Mouse (Mus musculus) G1E (cell line): ENCODE results near the gene Nrd1. TPM values are rescaled to one million over a fixed set of nuclear protein-coding genes. Genes with fewer than 3 reads are reported as not detected.

Experiments used
- ATAC-seq: 2 replicates; pipeline ENCODE4 v1.8.0; 2016; ENCODE audit warnings: mild to moderate bottlenecking; ENCODE audit not compliant: insufficient number of reproducible peaks, poor library complexity, low FRiP score, severe bottlenecking; ENCODE audit errors: extremely low read depth
- DNase-seq: peaks from one replicate; pipeline ENCODE4 v3.0.0; 2012; ENCODE audit warnings: low spot score
- H3K27me3 ChIP-seq: 2 replicates; pipeline ENCODE4 v1.6.1; 2012; ENCODE audit warnings: mild to moderate bottlenecking, low read length, inconsistent platforms; ENCODE audit not compliant: insufficient read depth
- H3K36me3 ChIP-seq: replicated peaks from 2 replicates; pipeline ENCODE3; 2012; ENCODE audit warnings: mild to moderate bottlenecking, inconsistent platforms
- H3K4me1 ChIP-seq: 2 replicates; pipeline ENCODE4 v1.6.1; 2012; ENCODE audit warnings: low read depth, low read length, inconsistent platforms, mixed read lengths; ENCODE audit not compliant: insufficient read depth
- H3K4me3 ChIP-seq: 2 replicates; pipeline ENCODE4 v1.5.1; 2012; ENCODE audit warnings: low read depth, mild to moderate bottlenecking, inconsistent platforms, low read length, moderate library complexity, mixed read lengths
- H3K9me3 ChIP-seq: replicated peaks from 2 replicates; pipeline ENCODE4 v1.6.1; 2012; ENCODE audit warnings: inconsistent platforms
- CTCF ChIP-seq: IDR thresholded peaks from 2 replicates; pipeline ENCODE4 v1.5.1; 2012; ENCODE audit warnings: low read depth, low read length, inconsistent platforms, mixed read lengths
- GATA1 ChIP-seq: IDR thresholded peaks from 2 replicates; pipeline ENCODE4 v1.6.1; 2012; ENCODE audit warnings: borderline replicate concordance, low read length, inconsistent platforms, mixed read lengths
- GATA2 ChIP-seq: IDR thresholded peaks from 2 replicates; pipeline ENCODE4 v1.6.1; 2012; ENCODE audit warnings: low read depth, low read length, inconsistent platforms, borderline replicate concordance
- POLR2AphosphoS5 ChIP-seq: IDR thresholded peaks from 2 replicates; pipeline ENCODE4 v1.6.1; 2012; ENCODE audit warnings: low read depth, low read length, inconsistent platforms; ENCODE audit not compliant: insufficient replicate concordance
- TAL1 ChIP-seq: conservative IDR thresholded peaks from 2 replicates; pipeline ENCODE4 v1.6.1; 2012; ENCODE audit warnings: low read depth, low read length, inconsistent platforms, mixed read lengths
- polyA plus RNA-seq: library from polyadenylated mRNA; stranded (reverse); fragments of >175 nt; gene quantifications from 2 replicates; pipeline ENCODE4 v1.2.3, GENCODE M21; 2012
- total RNA-seq, 2 experiments: library from RNA; stranded (forward) in 1 of 2; stranded (reverse) in 1 of 2; fragments of 200-1000 nt in 1 of 2; fragments of >200 nt in 1 of 2; fragmentation: Nextera tagmentation in 1 of 2; gene quantifications; 2 replicates each; pipeline ENCODE4 v1.2.3; 2014 to 2017

Nrd1 gene
- total and polyA plus RNA-seq, 3 experiments: 32.9 to 261 (median 117) TPM

DNA sequence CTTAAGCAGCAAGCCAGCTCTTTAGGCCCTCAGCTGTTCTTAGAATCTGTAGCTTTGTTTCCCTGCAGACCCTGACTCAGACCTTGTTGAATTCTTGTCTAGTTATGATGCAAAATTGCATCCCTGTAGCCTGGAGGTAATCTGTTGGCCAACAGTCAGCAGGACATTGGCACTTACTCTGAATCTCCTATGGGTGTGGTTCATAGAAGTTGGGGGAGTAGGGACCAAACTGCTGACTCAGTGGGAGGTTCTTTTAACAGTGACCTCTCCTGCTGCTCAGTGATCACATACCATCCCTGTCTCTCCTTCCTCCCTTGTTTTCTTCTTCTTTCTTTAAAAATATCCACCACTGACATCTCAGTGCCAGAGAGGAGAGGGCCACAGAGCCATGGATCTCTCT, 10.4 kb upstream of the Nrd1 start:
- no peak overlapping the region for H3K4me3 ChIP-seq
- ATAC-seq: peak; percentile 63; the same call in 1 of the 2 replicates
- H3K36me3 ChIP-seq: no peaks in the 10 kb centered on the region
- peaks cover 39% of the 10 kb centered on the region for H3K4me1 ChIP-seq
- H3K27me3 ChIP-seq: no peaks in the 10 kb centered on the region
- peak; percentile 21 for DNase-seq
- H3K9me3 ChIP-seq: no peaks in the 10 kb centered on the region
- TF ChIP-seq CTCF (no peak), POLR2AphosphoS5 (no peak), GATA2 (no peak), TAL1 (no peak), GATA1 (no peak)

DNA sequence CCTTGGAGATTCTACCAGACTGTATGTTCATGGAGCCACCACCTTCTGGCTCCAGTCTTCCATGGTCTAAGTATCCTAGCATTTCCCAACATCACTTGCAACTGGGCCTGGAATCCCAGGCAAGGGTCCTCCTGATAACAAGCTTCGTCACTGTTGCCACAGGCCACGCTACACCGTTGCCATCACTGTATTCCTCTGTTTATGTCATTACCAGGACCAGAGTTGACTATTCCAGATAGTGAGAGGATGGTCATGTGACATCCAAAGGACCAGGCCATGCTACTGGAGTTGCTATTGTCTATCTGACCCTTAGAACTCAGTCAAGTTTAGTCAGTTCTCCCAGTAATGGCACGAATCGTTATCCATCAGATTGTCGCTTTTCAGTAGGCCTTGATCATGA, 9.9 kb upstream of the Nrd1 start:
- H3K27me3 ChIP-seq: no peaks in the 10 kb centered on the region
- no peak overlapping the region for H3K4me3 ChIP-seq
- no peaks in the 10 kb centered on the region for H3K9me3 ChIP-seq
- DNase-seq (no peak), ATAC-seq (no peak)
- peaks cover 38% of the 10 kb centered on the region for H3K4me1 ChIP-seq
- no peaks in the 10 kb centered on the region for H3K36me3 ChIP-seq
- TF ChIP-seq GATA2 (no peak), CTCF (no peak), TAL1 (no peak), GATA1 (no peak), POLR2AphosphoS5 (no peak)

DNA sequence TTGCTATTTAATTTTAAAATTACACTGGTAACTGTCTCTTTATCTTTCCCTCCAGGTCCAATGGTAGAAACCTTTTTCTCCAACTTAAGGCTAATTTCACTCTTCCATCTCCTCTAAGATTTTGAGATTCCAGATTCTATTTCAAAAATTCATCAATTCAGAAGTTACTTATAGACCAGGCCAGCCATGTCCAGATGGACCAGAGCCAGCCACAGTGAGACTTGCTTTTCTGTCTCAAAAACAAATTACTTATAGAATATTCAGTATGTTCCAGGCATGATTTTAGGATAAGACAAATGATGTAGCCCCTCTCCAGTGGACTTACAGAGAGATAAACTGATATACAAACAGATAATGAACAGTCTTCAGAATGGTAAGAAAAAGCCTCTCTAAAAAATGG, 8.6 kb upstream of the Nrd1 start:
- H3K36me3 ChIP-seq: no peaks in the 10 kb centered on the region
- no peak for TF ChIP-seq TAL1
- TF ChIP-seq POLR2AphosphoS5: no peak
- TF ChIP-seq GATA2: no peak
- TF ChIP-seq GATA1: no peak
- no peak for TF ChIP-seq CTCF
- ATAC-seq (no peak), DNase-seq (no peak)
- H3K4me3 ChIP-seq: no peak overlapping the region
- H3K27me3 ChIP-seq: no peaks in the 10 kb centered on the region
- peaks cover 36% of the 10 kb centered on the region for H3K4me1 ChIP-seq
- H3K9me3 ChIP-seq: no peaks in the 10 kb centered on the region

DNA sequence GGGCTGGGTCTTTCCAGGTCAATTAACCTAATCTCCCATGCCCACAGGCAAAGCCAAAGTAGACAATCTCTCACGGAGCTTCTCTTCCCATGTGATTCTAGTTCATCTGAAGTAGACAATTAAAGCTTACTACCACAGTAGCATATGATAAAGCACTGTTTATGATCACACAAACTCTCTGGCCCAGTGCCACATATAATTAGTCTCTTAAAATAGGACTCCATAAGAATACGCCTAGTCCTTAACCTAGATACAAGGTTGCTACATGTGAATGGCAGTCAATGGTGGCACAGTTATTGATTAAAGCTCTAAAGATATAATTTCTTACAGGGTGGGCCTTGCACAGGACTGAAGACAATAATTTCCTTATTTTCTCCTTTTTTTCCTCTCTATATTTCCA, 7.5 kb upstream of the Nrd1 start:
- Histone ChIP-seq H3K27me3 (no peaks in the 10 kb centered on the region), H3K4me3 (no peak overlapping the region), H3K9me3 (no peaks in the 10 kb centered on the region), H3K36me3 (no peaks in the 10 kb centered on the region), H3K4me1 (peaks cover 25% of the 10 kb centered on the region)
- TF ChIP-seq POLR2AphosphoS5 (no peak), GATA1 (no peak), CTCF (no peak), TAL1 (no peak)
- DNase-seq (no peak), ATAC-seq (no peak)

DNA sequence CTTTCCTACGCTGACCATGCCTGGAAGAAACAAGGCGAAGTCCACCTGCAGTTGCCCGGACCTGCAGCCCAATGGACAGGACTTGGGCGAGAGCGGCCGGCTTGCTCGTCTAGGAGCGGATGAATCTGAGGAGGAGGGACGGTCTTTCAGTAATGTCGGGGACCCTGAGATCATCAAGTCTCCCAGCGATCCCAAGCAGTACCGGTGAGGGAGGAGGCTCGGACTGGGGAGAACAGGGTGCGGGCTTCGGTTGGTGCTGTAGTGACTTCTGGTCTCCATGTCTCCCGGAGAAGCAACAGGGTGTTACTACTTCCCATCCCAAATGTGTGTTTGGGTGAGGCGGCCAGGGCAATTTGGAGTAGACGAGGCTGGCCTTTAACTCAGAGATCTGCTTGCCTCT, 506 bp downstream of the Nrd1 start:
- Histone ChIP-seq H3K4me3 (peak overlapping the region; percentile 82), H3K4me1 (peaks cover 24% of the 10 kb centered on the region), H3K9me3 (no peaks in the 10 kb centered on the region), H3K27me3 (no peaks in the 10 kb centered on the region), H3K36me3 (peaks cover 22% of the 10 kb centered on the region)
- no peak for TF ChIP-seq GATA1
- no peak for TF ChIP-seq TAL1
- no peak for TF ChIP-seq CTCF
- TF ChIP-seq GATA2: no peak
- no peak for TF ChIP-seq POLR2AphosphoS5
- DNase-seq: peak; percentile 34
- ATAC-seq: no peak

- H3K4me1 ChIP-seq: peaks cover 12% of the 10 kb centered on the region; the same call in 1 of the 2 replicates
- no peaks in the 10 kb centered on the region for H3K27me3 ChIP-seq
- ATAC-seq: no peak
- H3K9me3 ChIP-seq: no peaks in the 10 kb centered on the region
- H3K4me3 ChIP-seq: no peak overlapping the region
- peaks cover 55% of the 10 kb centered on the region for H3K36me3 ChIP-seq
- TF ChIP-seq GATA2: no peak
- TF ChIP-seq GATA1: no peak
- TF ChIP-seq POLR2AphosphoS5: no peak
- no peak for TF ChIP-seq CTCF
- TF ChIP-seq TAL1: no peak
- no peak for DNase-seq
Observed at GRCm38 (mm10) chr4:109008046-109008445, 7.6 kb downstream of the Nrd1 start.

DNA sequence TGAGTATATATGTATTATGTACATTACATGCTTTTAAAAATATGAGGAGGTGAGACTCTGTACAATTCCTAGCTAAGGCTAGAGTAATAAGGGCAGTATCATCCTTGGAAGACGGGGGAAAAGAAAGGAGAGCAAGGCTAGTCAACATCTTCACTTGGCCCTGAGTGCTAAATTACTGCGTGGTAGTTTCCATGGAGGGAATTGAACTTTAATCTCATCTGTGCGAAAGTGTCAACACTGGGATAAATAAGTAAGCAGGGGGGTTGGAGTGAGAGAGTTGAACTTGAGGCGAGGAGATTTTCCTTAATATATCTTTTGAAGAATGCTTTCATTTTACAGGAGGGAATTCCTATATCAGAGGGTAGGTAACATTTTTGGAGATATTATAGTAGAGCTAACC, 13.6 kb downstream of the Nrd1 start:
- H3K9me3 ChIP-seq: no peaks in the 10 kb centered on the region
- H3K4me1 ChIP-seq: peaks cover 4% of the 10 kb centered on the region; the same call in 1 of the 2 replicates
- no peak overlapping the region for H3K4me3 ChIP-seq
- DNase-seq (no peak), ATAC-seq (no peak)
- peaks cover 62% of the 10 kb centered on the region for H3K36me3 ChIP-seq
- no peaks in the 10 kb centered on the region for H3K27me3 ChIP-seq
- TF ChIP-seq TAL1: no peak
- TF ChIP-seq POLR2AphosphoS5: no peak
- TF ChIP-seq CTCF: no peak
- TF ChIP-seq GATA2: no peak
- no peak for TF ChIP-seq GATA1
